Mouse (Mus musculus) CH12.LX (cell line): ENCODE results near the gene AC129217.1. TPM values are rescaled to one million over a fixed set of nuclear protein-coding genes. Genes with fewer than 3 reads are reported as not detected.

Experiments used
- polyA plus RNA-seq: library from polyadenylated mRNA; unstranded; fragments of >175 nt; gene quantifications from 2 replicates; pipeline ENCODE4 v1.2.1, GENCODE M21; 2012; ENCODE audit warnings: low read depth; ENCODE audit not compliant: insufficient read length
- total RNA-seq, 2 experiments: library from RNA; depleted of rRNA; stranded (reverse); fragments of 300-350 nt in 1 of 2; fragments of >200 nt in 1 of 2; gene quantifications; 2 replicates each; pipeline ENCODE4 v1.2.3; 2012 to 2014

The AC129217.1 gene
- total and polyA plus RNA-seq, 3 experiments = 0.25 to 77.4 (median 5.1) TPM

Other genes with a start within 250 kb of the AC129217.1 start
Only the 20 nearest of the 33 such genes appear.
- gene Stx5a, start 88.4 kb upstream of the AC129217.1 start, total RNA-seq (2012; rRNA removed) = 47.5 and 48.1 TPM in 2 replicates
- 49.1 and 49.7 TPM in 2 replicates for gene Stx5a, start 88.4 kb upstream of the AC129217.1 start, total RNA-seq (2014; rRNA removed)
- 35.2 and 39.3 TPM in 2 replicates for gene Stx5a, start 88.4 kb upstream of the AC129217.1 start, polyA plus RNA-seq
- gene Nxf1, start 72.7 kb upstream of the AC129217.1 start, total RNA-seq (2012; rRNA removed) = 66.5 and 83.6 TPM in 2 replicates
- gene Nxf1, start 72.7 kb upstream of the AC129217.1 start, total RNA-seq (2014; rRNA removed) = 101 and 102 TPM in 2 replicates
- gene Nxf1, start 72.7 kb upstream of the AC129217.1 start, polyA plus RNA-seq = 136 and 160 TPM in 2 replicates
- gene Tmem223, start 58.8 kb upstream of the AC129217.1 start, total RNA-seq (2012; rRNA removed) = 56.5 and 58.7 TPM in 2 replicates
- gene Tmem223, start 58.8 kb upstream of the AC129217.1 start, total RNA-seq (2014; rRNA removed) = 86.6 and 106 TPM in 2 replicates
- gene Tmem223, start 58.8 kb upstream of the AC129217.1 start, polyA plus RNA-seq = 43.3 and 45.7 TPM in 2 replicates
- gene Tmem179b, start 55.3 kb upstream of the AC129217.1 start, total RNA-seq (2012; rRNA removed) = 50.8 and 54.4 TPM in 2 replicates
- gene Tmem179b, start 55.3 kb upstream of the AC129217.1 start, total RNA-seq (2014; rRNA removed) = 85.7 and 105 TPM in 2 replicates
- 49.8 and 72.0 TPM in 2 replicates for gene Tmem179b, start 55.3 kb upstream of the AC129217.1 start, polyA plus RNA-seq
- gene Taf6l, start 43.4 kb upstream of the AC129217.1 start, total RNA-seq (2012; rRNA removed) = 25.5 and 29.2 TPM in 2 replicates
- gene Taf6l, start 43.4 kb upstream of the AC129217.1 start, total RNA-seq (2014; rRNA removed) = 20.4 and 22.2 TPM in 2 replicates
- gene Taf6l, start 43.4 kb upstream of the AC129217.1 start, polyA plus RNA-seq = 24.8 and 25.7 TPM in 2 replicates
- gene Polr2g, start 31.2 kb upstream of the AC129217.1 start, total RNA-seq (2012; rRNA removed) = 157 and 162 TPM in 2 replicates
- 173 and 182 TPM in 2 replicates for gene Polr2g, start 31.2 kb upstream of the AC129217.1 start, total RNA-seq (2014; rRNA removed)
- gene Polr2g, start 31.2 kb upstream of the AC129217.1 start, polyA plus RNA-seq = 138 and 148 TPM in 2 replicates
- gene Zbtb3, start 27.2 kb upstream of the AC129217.1 start, total RNA-seq (2012; rRNA removed) = 2.4 and 2.5 TPM in 2 replicates
- 1.1 and 2.2 TPM in 2 replicates for gene Zbtb3, start 27.2 kb upstream of the AC129217.1 start, total RNA-seq (2014; rRNA removed)
- 1.2 and 1.3 TPM in 2 replicates for gene Zbtb3, start 27.2 kb upstream of the AC129217.1 start, polyA plus RNA-seq
- gene Ttc9c, start 10.4 kb upstream of the AC129217.1 start, total RNA-seq (2012; rRNA removed) = 37.6 and 42.0 TPM in 2 replicates
- gene Ttc9c, start 10.4 kb upstream of the AC129217.1 start, total RNA-seq (2014; rRNA removed) = 56.5 and 57.2 TPM in 2 replicates
- 42.2 and 44.7 TPM in 2 replicates for gene Ttc9c, start 10.4 kb upstream of the AC129217.1 start, polyA plus RNA-seq
- 44.3 and 44.8 TPM in 2 replicates for gene Hnrnpul2, start 9.8 kb upstream of the AC129217.1 start, total RNA-seq (2012; rRNA removed)
- gene Hnrnpul2, start 9.8 kb upstream of the AC129217.1 start, total RNA-seq (2014; rRNA removed) = 17.8 and 19.7 TPM in 2 replicates
- 81.6 and 94.1 TPM in 2 replicates for gene Hnrnpul2, start 9.8 kb upstream of the AC129217.1 start, polyA plus RNA-seq
- gene Bscl2, start 7.7 kb downstream of the AC129217.1 start, total RNA-seq (2012; rRNA removed) = 91.0 and 117 TPM in 2 replicates
- 27.9 and 30.9 TPM in 2 replicates for gene Bscl2, start 7.7 kb downstream of the AC129217.1 start, total RNA-seq (2014; rRNA removed)
- 46.7 and 51.6 TPM in 2 replicates for gene Bscl2, start 7.7 kb downstream of the AC129217.1 start, polyA plus RNA-seq
- 3.1 and 6.1 TPM in 2 replicates for gene Gng3, start 9.4 kb downstream of the AC129217.1 start, total RNA-seq (2012; rRNA removed)
- gene Gng3, start 9.4 kb downstream of the AC129217.1 start, total RNA-seq (2014; rRNA removed) = 0.55 and 0.56 TPM in 2 replicates
- gene Gng3, start 9.4 kb downstream of the AC129217.1 start, polyA plus RNA-seq = 8.1 and 10.3 TPM in 2 replicates
- 0.13 and 0.17 TPM in 2 replicates for gene Lrrn4cl, start 21.0 kb downstream of the AC129217.1 start, total RNA-seq (2012; rRNA removed)
- 0.31 and 0.32 TPM in 2 replicates for gene Lrrn4cl, start 21.0 kb downstream of the AC129217.1 start, total RNA-seq (2014; rRNA removed)
- gene Lrrn4cl, start 21.0 kb downstream of the AC129217.1 start, polyA plus RNA-seq = 0.41 and 0.61 TPM in 2 replicates
- gene Ubxn1, start 41.7 kb downstream of the AC129217.1 start, total RNA-seq (2012; rRNA removed) = 134 and 140 TPM in 2 replicates
- 96.3 and 107 TPM in 2 replicates for gene Ubxn1, start 41.7 kb downstream of the AC129217.1 start, total RNA-seq (2014; rRNA removed)
- 226 and 279 TPM in 2 replicates for gene Ubxn1, start 41.7 kb downstream of the AC129217.1 start, polyA plus RNA-seq
- gene Uqcc3, start 51.1 kb downstream of the AC129217.1 start, total RNA-seq (2012; rRNA removed) = 53.9 and 56.6 TPM in 2 replicates
- gene Uqcc3, start 51.1 kb downstream of the AC129217.1 start, total RNA-seq (2014; rRNA removed) = 23.5 and 24.0 TPM in 2 replicates
- 42.6 and 52.0 TPM in 2 replicates for gene Uqcc3, start 51.1 kb downstream of the AC129217.1 start, polyA plus RNA-seq
- gene Lbhd1, start 54.0 kb downstream of the AC129217.1 start, total RNA-seq (2012; rRNA removed) = 7.5 and 14.3 TPM in 2 replicates
- gene Lbhd1, start 54.0 kb downstream of the AC129217.1 start, total RNA-seq (2014; rRNA removed) = 15.5 and 15.6 TPM in 2 replicates
- 50.4 and 80.4 TPM in 2 replicates for gene Lbhd1, start 54.0 kb downstream of the AC129217.1 start, polyA plus RNA-seq
- not detected in 2 replicates for gene Gm49403, start 54.2 kb downstream of the AC129217.1 start, total RNA-seq (2012; rRNA removed)
- gene Gm49403, start 54.2 kb downstream of the AC129217.1 start, total RNA-seq (2014; rRNA removed) = not detected in 2 replicates
- gene Gm49403, start 54.2 kb downstream of the AC129217.1 start, polyA plus RNA-seq = not detected in 2 replicates
- 157 and 224 TPM in 2 replicates for gene 1810009A15Rik, start 59.1 kb downstream of the AC129217.1 start, total RNA-seq (2012; rRNA removed)
- gene 1810009A15Rik, start 59.1 kb downstream of the AC129217.1 start, total RNA-seq (2014; rRNA removed) = 198 and 218 TPM in 2 replicates
- gene 1810009A15Rik, start 59.1 kb downstream of the AC129217.1 start, polyA plus RNA-seq = 161 and 176 TPM in 2 replicates
- gene Gm49416, start 59.2 kb downstream of the AC129217.1 start, total RNA-seq (2012; rRNA removed) = not detected in 2 replicates
- not detected in 2 replicates for gene Gm49416, start 59.2 kb downstream of the AC129217.1 start, total RNA-seq (2014; rRNA removed)
- 11.1 and 53.2 TPM in 2 replicates for gene Gm49416, start 59.2 kb downstream of the AC129217.1 start, polyA plus RNA-seq
- 38.9 and 49.9 TPM in 2 replicates for gene Ints5, start 63.2 kb downstream of the AC129217.1 start, total RNA-seq (2012; rRNA removed)
- gene Ints5, start 63.2 kb downstream of the AC129217.1 start, total RNA-seq (2014; rRNA removed) = 15.7 and 17.2 TPM in 2 replicates
- gene Ints5, start 63.2 kb downstream of the AC129217.1 start, polyA plus RNA-seq = 30.6 and 38.0 TPM in 2 replicates
- gene Ganab, start 68.3 kb downstream of the AC129217.1 start, total RNA-seq (2012; rRNA removed) = 165 and 169 TPM in 2 replicates
- gene Ganab, start 68.3 kb downstream of the AC129217.1 start, total RNA-seq (2014; rRNA removed) = 85.7 and 97.0 TPM in 2 replicates
- gene Ganab, start 68.3 kb downstream of the AC129217.1 start, polyA plus RNA-seq = 139 and 143 TPM in 2 replicates